Mouse (Mus musculus) heart, embryonic 15.5 days (tissue): Measurements from ENCODE around the gene Krtap5-4. TPM values are rescaled to one million over a fixed set of nuclear protein-coding genes. Genes with fewer than 3 reads are reported as not detected.
"Not testable (repeated sequence)": the region's sequence is repeated elsewhere in the genome, so short reads cannot be mapped to it uniquely, and the experiment has no call there.

ENCODE experiments used
- ATAC-seq: fragments of 200-750 bp; cut with Nextera tagmentation; replicated peaks from 2 replicates; pipeline ENCODE4 v1.8.0; 2017; ENCODE audit warnings: low read depth, moderate TSS enrichment; ENCODE audit not compliant: insufficient number of reproducible peaks, insufficient read depth, low FRiP score
- H3K27ac ChIP-seq: fragments of 300-500 bp; sonication (generic); 2 replicates; pipeline ENCODE4 v1.5.1; 2015; ENCODE audit warnings: mild to moderate bottlenecking, inconsistent platforms
- H3K27me3 ChIP-seq: fragments of 300-500 bp; sonication (generic); 2 replicates; pipeline ENCODE4 v1.6.1; 2015; ENCODE audit warnings: inconsistent platforms
- H3K36me3 ChIP-seq: fragments of 300-500 bp; sonication (generic); 2 replicates; pipeline ENCODE4 v1.6.1; 2015; ENCODE audit warnings: mild to moderate bottlenecking, inconsistent platforms
- H3K4me1 ChIP-seq: fragments of 300-500 bp; sonication (generic); replicated peaks from 2 replicates; pipeline ENCODE4 v1.6.1; 2015; ENCODE audit warnings: inconsistent platforms
- H3K4me2 ChIP-seq: fragments of 300-500 bp; sonication (generic); 2 replicates; pipeline ENCODE4 v1.6.1; 2015; ENCODE audit warnings: inconsistent platforms, mild to moderate bottlenecking, moderate library complexity
- H3K4me3 ChIP-seq: fragments of 300-500 bp; sonication (generic); 2 replicates; pipeline ENCODE4 v1.5.1; 2015; ENCODE audit warnings: mild to moderate bottlenecking, inconsistent platforms
- H3K9ac ChIP-seq: fragments of 300-500 bp; sonication (generic); 2 replicates; pipeline ENCODE4 v1.6.1; 2015; ENCODE audit warnings: mild to moderate bottlenecking, inconsistent platforms
- H3K9me3 ChIP-seq: fragments of 300-500 bp; sonication (generic); replicated peaks from 2 replicates; pipeline ENCODE4 v1.6.1; 2016; ENCODE audit warnings: inconsistent platforms
- WGBS: fragments of 180-500 bp; shearing (Covaris S2); methylation state at CpG from one replicate; pipeline ENCODE4 v1.1.7; 2015; ENCODE audit warnings: mixed read lengths; 5-methylcytosine and 5-hydroxymethylcytosine counted together
- polyA plus RNA-seq: library from polyadenylated mRNA; unstranded; fragments of >200 nt; fragmentation: Nextera tagmentation; extraction: Ambion mirVana; gene quantifications from 2 replicates; pipeline ENCODE4 v1.2.1, GENCODE M21; 2015

Gene Krtap5-4
- polyA plus RNA-seq, 1 experiment from 2014 or later: not detected

DNA sequence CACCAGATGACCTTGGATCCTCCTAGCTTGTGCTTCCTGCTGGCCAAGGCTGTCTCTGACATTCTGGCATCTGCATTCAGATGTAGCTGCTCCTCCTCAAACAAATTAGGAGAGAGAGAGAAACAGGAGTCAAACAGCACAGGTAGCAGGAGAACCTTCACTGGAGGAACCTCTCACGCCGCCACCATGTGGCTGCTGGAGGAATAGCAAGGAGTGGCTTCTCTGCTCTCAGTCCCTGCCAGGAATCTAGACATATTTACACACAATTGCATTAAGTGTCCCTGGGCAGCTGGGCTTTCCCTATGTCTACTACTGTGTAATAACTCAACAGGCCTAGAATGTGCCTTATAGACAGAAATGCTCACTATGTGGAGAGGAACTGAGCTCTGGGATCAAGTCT, 9.5 kb upstream of the Krtap5-4 start:
- H3K9me3 ChIP-seq, ATAC-seq, H3K4me3 ChIP-seq, H3K36me3 ChIP-seq, H3K4me1 ChIP-seq, H3K4me2 ChIP-seq, H3K9ac ChIP-seq, H3K27me3 ChIP-seq, H3K27ac ChIP-seq: not testable (repeated sequence)
- 4% methylated on average over 2 of the region's 2 CpGs for WGBS

DNA sequence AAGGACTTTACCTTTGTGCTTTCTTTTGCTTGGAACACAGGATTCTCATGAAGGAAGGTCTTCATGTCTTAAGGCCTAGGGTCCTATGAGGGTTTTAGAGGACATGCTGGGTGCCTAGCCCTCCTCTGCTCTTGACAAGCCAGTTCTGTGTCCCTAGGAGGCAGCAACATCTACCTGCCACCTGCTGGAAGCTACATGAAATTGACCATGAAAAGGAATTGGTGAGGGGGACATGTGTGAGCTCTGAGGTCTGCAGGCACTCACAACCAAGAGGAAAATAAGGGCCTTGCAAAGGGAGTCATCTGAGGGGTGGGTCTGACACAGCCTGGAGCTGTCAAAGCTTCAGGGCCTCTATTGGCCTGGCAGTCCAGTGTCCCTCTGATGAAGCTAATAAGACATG, 7.9 kb upstream of the Krtap5-4 start:
- no peak overlapping the region for H3K4me2 ChIP-seq
- no peak overlapping the region for H3K9ac ChIP-seq
- no peaks in the 10 kb centered on the region for H3K36me3 ChIP-seq
- ATAC-seq: no peak
- H3K4me1 ChIP-seq: peaks cover 8% of the 10 kb centered on the region
- no peak overlapping the region for H3K4me3 ChIP-seq
- H3K27me3 ChIP-seq: no peaks in the 10 kb centered on the region
- no peak overlapping the region for H3K27ac ChIP-seq
- no peaks in the 10 kb centered on the region for H3K9me3 ChIP-seq

DNA sequence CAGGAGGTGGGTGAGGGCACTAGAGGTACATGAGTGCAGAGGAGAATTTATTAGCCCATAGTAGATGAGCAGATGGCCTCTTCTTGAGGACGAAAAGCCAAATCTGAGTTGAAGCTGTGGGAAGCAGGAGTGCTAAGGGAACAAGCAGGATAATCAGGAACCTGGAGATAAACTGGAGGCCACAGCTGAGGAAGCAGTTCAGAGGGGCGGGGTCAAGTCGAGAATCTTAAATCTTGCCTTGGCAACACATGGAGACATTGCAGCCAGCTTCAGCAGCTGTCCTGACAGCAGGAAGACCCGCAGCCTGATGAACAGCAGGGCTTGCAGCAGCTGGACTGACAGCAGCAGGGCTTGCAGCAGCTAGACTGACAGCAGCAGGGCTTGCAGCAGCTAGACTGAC, 7.2 kb upstream of the Krtap5-4 start:
- not testable (repeated sequence) for H3K9me3 ChIP-seq, H3K27ac ChIP-seq, H3K4me2 ChIP-seq, H3K9ac ChIP-seq, H3K4me3 ChIP-seq, H3K36me3 ChIP-seq, ATAC-seq, H3K27me3 ChIP-seq, H3K4me1 ChIP-seq
- WGBS: 17% methylated on average over 4 of the region's 4 CpGs

DNA sequence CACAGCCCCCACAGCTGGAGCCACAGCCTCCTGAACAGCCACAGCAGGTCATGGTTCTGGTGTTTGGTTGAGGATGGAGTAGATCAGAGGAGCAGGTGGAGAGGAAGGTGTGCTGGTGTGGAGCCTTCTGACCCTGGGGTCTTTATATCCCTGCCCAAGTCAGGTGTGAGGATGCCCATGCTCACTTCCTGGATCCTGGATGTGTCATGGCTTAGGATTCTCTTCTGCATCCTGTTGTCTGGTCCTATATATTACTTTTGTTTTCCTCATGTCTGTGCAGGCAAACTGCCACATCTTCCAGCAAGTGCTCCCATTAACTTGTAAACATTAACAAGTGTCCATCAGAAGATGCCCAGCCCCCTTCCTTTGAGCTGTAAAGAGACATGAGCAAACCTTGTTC, 6.3 kb upstream of the Krtap5-4 start, which contains the start of gene Krtap5-1:
Krtap5-1 (minus strand) TSS at position 101 of the 400 bp plus-strand sequence.
- not testable (repeated sequence) for H3K4me1 ChIP-seq, H3K36me3 ChIP-seq, H3K27me3 ChIP-seq, H3K9ac ChIP-seq, H3K4me3 ChIP-seq, H3K27ac ChIP-seq, ATAC-seq, H3K4me2 ChIP-seq, H3K9me3 ChIP-seq

DNA sequence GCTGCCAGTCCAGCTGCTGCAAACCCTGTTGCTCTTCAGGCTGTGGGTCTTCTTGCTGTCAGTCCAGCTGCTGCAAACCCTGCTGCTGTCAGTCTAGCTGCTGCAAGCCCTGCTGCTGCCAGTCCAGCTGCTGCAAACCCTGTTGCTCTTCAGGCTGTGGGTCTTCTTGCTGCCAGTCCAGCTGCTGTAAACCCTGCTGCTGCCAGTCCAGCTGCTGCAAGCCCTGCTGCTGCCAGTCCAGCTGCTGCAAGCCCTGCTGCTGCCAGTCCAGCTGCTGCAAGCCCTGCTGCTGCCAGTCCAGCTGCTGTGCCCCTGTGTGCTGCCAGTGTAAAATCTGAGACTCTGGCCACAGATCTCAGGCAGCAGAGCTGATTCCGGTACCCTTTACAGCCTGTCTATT, 580 bp downstream of the Krtap5-4 start:
- H3K36me3 ChIP-seq, ATAC-seq, H3K4me1 ChIP-seq, H3K4me2 ChIP-seq, H3K27me3 ChIP-seq, H3K9me3 ChIP-seq, H3K4me3 ChIP-seq, H3K27ac ChIP-seq, H3K9ac ChIP-seq: not testable (repeated sequence)
- 67% methylated on average over 1 of the region's 1 CpGs for WGBS

DNA sequence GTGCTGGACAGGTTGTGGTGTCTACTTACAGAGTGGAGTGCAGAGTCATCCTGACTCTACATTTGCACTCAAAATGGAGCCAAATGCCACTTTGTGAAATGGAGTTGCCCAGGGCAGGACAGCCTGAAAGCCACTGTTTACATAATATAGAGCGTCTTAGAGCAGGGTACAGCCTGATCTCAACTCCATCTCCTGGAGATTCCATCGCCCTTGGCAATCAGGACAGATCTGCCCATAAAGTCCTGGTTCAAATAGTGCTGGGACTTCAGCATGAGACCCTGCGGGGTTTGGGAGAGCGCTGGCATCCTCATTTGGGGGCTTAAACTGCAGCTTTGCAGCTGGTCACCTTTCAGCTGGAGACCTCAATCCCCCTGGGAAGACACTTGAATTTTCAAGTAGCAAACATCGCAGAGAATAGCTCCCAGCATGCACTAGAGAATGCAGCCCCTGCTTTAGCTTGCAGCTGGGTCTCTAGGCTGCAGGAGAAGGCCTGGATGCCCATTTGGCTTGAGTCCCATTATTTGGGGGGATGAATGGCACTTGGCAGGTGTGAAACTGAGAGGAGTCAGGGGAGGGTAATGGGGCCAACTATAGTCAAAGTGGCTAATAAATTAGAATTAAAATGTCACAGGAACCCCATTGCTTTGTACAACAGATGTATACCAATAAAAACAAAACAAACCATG, 11.4 kb downstream of the Krtap5-4 start:
- Histone ChIP-seq H3K4me3 (no peak overlapping the region), H3K9me3 (no peaks in the 10 kb centered on the region), H3K27me3 (no peaks in the 10 kb centered on the region), H3K27ac (no peak overlapping the region), H3K9ac (no peak overlapping the region), H3K4me1 (peaks cover 17% of the 10 kb centered on the region), H3K36me3 (no peaks in the 10 kb centered on the region), H3K4me2 (no peak overlapping the region)
- no peak for ATAC-seq
- 62% methylated on average over 5 of the region's 5 CpGs for WGBS

DNA sequence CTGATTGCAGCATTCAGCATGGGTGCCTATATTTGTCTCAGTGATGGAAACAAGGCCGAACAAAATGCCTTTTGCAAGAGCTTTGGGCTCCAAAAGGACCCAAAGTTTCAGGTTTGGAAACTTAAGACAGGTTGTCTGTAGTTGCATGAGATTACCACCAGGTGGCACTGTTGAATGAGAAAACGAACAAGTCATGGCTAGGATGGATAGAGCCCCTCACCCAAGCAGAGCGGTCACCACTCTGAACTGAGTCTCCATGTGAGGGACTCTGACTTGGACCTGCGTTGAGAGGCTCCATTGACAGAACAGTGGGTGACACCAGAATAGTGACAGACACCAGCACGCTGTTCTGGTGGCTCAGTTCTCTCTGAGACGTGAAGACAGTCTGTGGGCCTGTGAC, 13.2 kb downstream of the Krtap5-4 start:
- Histone ChIP-seq H3K9me3 (no peaks in the 10 kb centered on the region), H3K9ac (no peak overlapping the region), H3K4me1 (peaks cover 28% of the 10 kb centered on the region), H3K27me3 (no peaks in the 10 kb centered on the region), H3K27ac (no peak overlapping the region), H3K4me3 (no peak overlapping the region), H3K4me2 (no peak overlapping the region), H3K36me3 (no peaks in the 10 kb centered on the region)
- no peak for ATAC-seq
- WGBS: 23% methylated on average over 6 of the region's 6 CpGs

DNA sequence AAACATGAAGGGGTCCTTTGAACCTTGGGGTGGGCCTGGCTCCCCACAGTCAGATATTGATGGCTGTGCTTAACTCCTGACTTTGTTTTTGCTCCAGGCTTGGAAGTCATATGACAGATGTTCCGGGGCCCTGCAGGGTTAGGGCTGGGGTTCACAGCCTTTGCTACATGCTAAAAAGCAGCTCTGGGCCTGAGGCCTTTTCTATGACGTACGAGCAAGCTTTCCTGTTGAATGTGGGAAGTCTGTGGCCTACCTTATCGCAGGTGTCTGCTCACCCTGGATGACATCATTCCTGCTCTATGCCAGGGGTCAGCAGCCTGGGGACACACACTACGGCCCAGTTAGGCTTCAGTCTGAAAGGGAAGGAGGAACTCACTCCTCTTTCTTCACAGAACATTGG, 13.9 kb downstream of the Krtap5-4 start:
- ATAC-seq: no peak
- Histone ChIP-seq H3K9ac (no peak overlapping the region), H3K27ac (no peak overlapping the region), H3K4me2 (no peak overlapping the region), H3K27me3 (no peaks in the 10 kb centered on the region), H3K36me3 (no peaks in the 10 kb centered on the region), H3K4me1 (peaks cover 28% of the 10 kb centered on the region), H3K4me3 (no peak overlapping the region), H3K9me3 (no peaks in the 10 kb centered on the region)
- WGBS: 72% methylated on average over 5 of the region's 5 CpGs

DNA sequence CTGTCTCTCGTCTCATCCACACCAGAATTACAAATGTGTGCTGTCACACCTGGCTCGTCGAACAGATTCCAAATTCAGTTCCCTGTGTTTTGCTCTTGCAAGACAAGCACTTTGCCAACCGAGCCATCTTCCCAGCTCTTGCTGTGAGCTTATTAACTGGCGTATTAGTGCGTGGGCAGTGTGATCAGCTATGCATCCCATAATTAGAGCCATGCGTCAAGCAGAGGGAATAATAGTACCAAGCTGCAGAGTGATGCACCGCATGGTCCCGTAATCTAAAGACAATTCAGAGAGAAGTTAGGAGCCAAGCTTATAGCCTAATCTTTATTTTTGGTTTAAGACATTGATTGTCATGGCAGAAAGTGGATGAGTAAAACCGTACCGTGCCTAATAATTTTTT, 15.8 kb downstream of the Krtap5-4 start:
- no peak for ATAC-seq
- Histone ChIP-seq H3K9ac (no peak overlapping the region), H3K27me3 (no peaks in the 10 kb centered on the region), H3K36me3 (no peaks in the 10 kb centered on the region), H3K4me3 (no peak overlapping the region), H3K4me1 (peaks cover 28% of the 10 kb centered on the region), H3K4me2 (no peak overlapping the region), H3K27ac (no peak overlapping the region), H3K9me3 (no peaks in the 10 kb centered on the region)
- WGBS: 87% methylated on average over 11 of the region's 11 CpGs

DNA sequence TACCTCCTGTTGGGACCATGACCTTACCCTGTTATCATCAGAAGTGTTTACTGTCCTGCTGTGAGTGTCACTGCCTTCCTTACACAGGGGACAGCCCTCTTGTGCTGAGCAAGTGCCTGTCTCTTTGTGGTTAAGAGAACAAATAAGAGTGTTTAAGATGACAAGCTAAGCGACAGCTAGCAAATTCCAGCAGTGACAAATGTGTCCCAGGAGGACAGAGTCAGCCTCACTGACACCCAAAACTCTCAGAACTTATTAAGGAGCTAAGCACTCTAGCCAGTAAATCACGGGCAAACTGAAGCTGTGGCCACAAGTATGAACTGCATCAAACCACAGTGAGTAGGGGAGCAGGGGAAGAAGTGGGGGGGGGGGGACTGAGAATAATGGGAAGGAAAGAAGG, 17.6 kb downstream of the Krtap5-4 start:
- Histone ChIP-seq H3K27me3 (no peaks in the 10 kb centered on the region), H3K36me3 (no peaks in the 10 kb centered on the region), H3K4me2 (no peak overlapping the region), H3K4me3 (no peak overlapping the region), H3K9ac (no peak overlapping the region), H3K4me1 (peaks cover 28% of the 10 kb centered on the region), H3K27ac (peak overlapping the region; percentile 63), H3K9me3 (no peaks in the 10 kb centered on the region)
- no peak for ATAC-seq
- 36% methylated on average over 2 of the region's 2 CpGs for WGBS

DNA sequence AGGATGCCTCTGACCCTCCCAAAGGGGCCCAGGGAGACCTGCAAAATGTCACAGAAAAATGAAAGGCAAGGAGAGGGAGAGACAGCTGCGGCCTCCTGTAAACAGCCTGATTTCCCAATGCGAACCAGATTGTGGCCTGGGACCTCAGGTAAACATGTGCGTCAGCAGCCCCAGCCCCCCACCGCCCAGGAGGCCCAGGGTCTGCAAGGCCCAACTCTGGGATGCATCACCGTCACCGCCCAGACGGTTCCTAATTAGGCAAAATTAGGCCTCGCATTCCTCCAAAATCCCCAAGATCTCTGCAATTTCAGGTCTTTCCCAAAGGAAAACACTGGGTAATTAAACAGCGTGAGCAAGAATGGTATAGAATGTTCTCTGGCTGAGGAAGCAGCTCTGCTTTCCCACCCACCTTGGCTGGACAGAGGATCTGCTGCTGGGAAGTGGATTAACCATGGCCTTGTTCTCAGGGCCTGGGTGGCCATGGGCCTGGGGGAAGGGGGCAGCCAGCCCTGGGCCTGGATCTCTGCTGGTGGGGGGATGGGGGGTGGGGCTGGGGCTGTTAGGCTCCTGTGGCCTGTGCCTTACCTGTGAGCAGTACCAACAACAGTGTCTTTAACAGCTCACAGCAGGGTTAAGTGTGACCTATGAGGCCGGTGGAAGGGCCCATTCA, 18.4 kb downstream of the Krtap5-4 start:
- not testable (repeated sequence) for H3K9ac ChIP-seq, H3K4me2 ChIP-seq, H3K9me3 ChIP-seq, H3K27me3 ChIP-seq, H3K4me3 ChIP-seq, ATAC-seq, H3K36me3 ChIP-seq
- WGBS: 68% methylated on average over 5 of the region's 10 CpGs
- H3K4me1 ChIP-seq: peaks cover 29% of the 10 kb centered on the region
- peak overlapping the region; percentile 63 for H3K27ac ChIP-seq

DNA sequence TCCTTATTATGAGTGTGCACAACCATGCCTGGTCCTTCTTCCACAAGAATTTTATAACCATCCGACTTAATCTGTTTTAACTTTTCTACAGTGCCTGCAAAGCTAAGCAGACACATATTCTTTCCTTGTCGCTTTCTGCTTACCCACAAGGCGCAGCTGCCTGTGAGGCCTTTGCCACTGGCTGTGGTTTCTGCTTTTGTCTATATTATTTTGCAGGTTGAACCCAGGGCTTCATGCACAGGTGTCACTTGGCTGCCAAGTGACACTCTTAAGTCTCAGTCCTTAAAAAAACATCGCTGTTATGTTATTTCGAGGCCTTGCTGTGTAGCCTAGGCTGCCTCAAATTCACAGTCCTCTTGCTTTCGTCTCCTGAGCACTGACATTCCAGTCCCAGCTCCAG, 19.3 kb downstream of the Krtap5-4 start:
- peaks cover 25% of the 10 kb centered on the region for H3K4me1 ChIP-seq
- ATAC-seq: no peak
- H3K27ac ChIP-seq: peak overlapping the region; percentile 20; the same call in 1 of the 2 replicates
- H3K9ac ChIP-seq: no peak overlapping the region
- no peak overlapping the region for H3K4me2 ChIP-seq
- no peak overlapping the region for H3K4me3 ChIP-seq
- 79% methylated on average over 6 of the region's 6 CpGs for WGBS
- no peaks in the 10 kb centered on the region for H3K36me3 ChIP-seq
- no peaks in the 10 kb centered on the region for H3K9me3 ChIP-seq
- no peaks in the 10 kb centered on the region for H3K27me3 ChIP-seq
